Mouse (Mus musculus) kidney, embryonic 14.5 days (tissue): ENCODE data around the gene Cdkal1. TPM values are rescaled to one million over a fixed set of nuclear protein-coding genes. Genes with fewer than 3 reads are reported as not detected.

Source experiments
- ATAC-seq: fragments of 200-750 bp; cut with Nextera tagmentation; 2 replicates; pipeline ENCODE4 v1.8.0; 2017; ENCODE audit warnings: moderate number of reproducible peaks, mild to moderate bottlenecking, moderate TSS enrichment, moderate library complexity; ENCODE audit not compliant: low FRiP score, low TSS enrichment
- H3K27ac ChIP-seq: fragments of 300-500 bp; sonication (generic); 2 replicates; pipeline ENCODE4 v1.5.1; 2014; ENCODE audit warnings: low read depth, mild to moderate bottlenecking, low read length, moderate library complexity, mixed read lengths
- H3K27me3 ChIP-seq: fragments of 300-500 bp; sonication (generic); 2 replicates; pipeline ENCODE4 v1.6.1; 2014; ENCODE audit warnings: mild to moderate bottlenecking, low read length; ENCODE audit not compliant: control insufficient read depth, insufficient read depth
- H3K36me3 ChIP-seq: fragments of 300-500 bp; sonication (generic); 2 replicates; pipeline ENCODE4 v1.6.1; 2014; ENCODE audit warnings: low read length, mixed read lengths; ENCODE audit not compliant: control insufficient read depth, insufficient read depth
- H3K4me1 ChIP-seq: fragments of 300-500 bp; sonication (generic); 2 replicates; pipeline ENCODE4 v1.6.1; 2014; ENCODE audit warnings: low read length, mixed read lengths; ENCODE audit not compliant: control insufficient read depth, insufficient read depth
- H3K4me2 ChIP-seq: fragments of 300-500 bp; sonication (generic); replicated peaks from 2 replicates; pipeline ENCODE4 v1.6.1; 2014; ENCODE audit warnings: low read depth, mild to moderate bottlenecking, low read length
- H3K4me3 ChIP-seq: fragments of 300-500 bp; sonication (generic); 2 replicates; pipeline ENCODE4 v1.5.1; 2014; ENCODE audit warnings: mild to moderate bottlenecking, low read length
- H3K9ac ChIP-seq: fragments of 300-500 bp; sonication (generic); 2 replicates; pipeline ENCODE4 v1.6.1; 2014; ENCODE audit warnings: low read depth, mild to moderate bottlenecking, low read length, moderate library complexity
- H3K9me3 ChIP-seq: fragments of 300-500 bp; sonication (generic); 2 replicates; pipeline ENCODE4 v1.6.1; 2016; ENCODE audit warnings: low read length; ENCODE audit not compliant: control insufficient read depth
- WGBS: fragments of 180-500 bp; shearing (Covaris S2); extraction: QIAGEN DNeasy Blood & Tissue Kit; methylation state at CpG from one replicate; pipeline ENCODE4 v1.1.7; 2014; 5-methylcytosine and 5-hydroxymethylcytosine counted together
- polyA plus RNA-seq: library from polyadenylated mRNA; unstranded; fragments of >200 nt; fragmentation: Nextera tagmentation; extraction: Ambion mirVana; gene quantifications from 2 replicates; pipeline ENCODE4 v1.2.1, GENCODE M21; 2014

Gene Cdkal1
- polyA plus RNA-seq, 1 experiment from 2014 or later = 35.9 TPM

DNA sequence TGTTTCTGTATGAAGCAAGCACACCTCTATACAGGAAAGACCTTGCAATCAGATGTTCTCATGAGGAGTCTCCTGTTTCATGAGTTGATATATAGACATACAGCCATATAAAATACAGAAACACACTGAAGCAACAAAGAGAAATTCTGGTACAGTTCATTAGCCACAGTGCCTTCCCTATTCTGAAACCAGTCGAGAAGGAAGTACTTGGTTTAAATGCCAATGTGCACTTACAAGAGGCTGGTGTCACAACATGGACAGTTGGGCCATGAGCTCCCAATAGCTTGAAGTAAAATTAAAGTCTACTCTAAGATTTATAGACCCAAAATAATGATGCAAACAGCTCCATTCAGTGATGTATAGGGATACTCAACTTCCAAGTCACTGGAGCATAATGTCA is 132.3 kb downstream of the Cdkal1 start:
- Histone ChIP-seq H3K9me3 (no peaks in the 10 kb centered on the region), H3K4me1 (no peaks in the 10 kb centered on the region), H3K4me3 (no peak overlapping the region), H3K27me3 (no peaks in the 10 kb centered on the region), H3K36me3 (no peaks in the 10 kb centered on the region), H3K4me2 (no peak overlapping the region), H3K27ac (no peak overlapping the region), H3K9ac (no peak overlapping the region)
- WGBS = 76% methylated on average over 1 of the region's 1 CpGs
- no peak for ATAC-seq

DNA sequence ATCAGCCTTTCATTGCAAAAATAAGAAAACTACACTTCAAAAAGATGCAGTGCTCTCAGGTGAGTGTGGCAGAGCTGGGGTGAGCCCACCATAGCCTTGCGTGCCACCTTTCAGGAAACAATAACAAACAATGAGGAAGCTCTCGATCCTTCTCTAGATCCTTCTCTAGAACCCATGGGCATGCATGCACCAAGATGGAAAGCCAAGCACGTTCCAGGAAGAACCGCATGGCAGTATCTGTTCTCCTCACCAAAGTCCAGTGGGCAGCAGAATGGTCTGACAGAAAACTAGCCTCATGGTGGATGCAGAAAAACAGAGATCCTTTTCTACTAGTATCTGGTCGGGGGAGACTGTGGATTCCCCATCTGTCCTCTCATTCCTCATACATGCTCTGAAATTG is 134.3 kb downstream of the Cdkal1 start:
- Histone ChIP-seq H3K36me3 (0 out of 2 replicates have a peak, but pooled peaks cover 3% of the 10 kb centered on the region), H3K9me3 (no peaks in the 10 kb centered on the region), H3K9ac (no peak overlapping the region), H3K27me3 (no peaks in the 10 kb centered on the region), H3K4me1 (no peaks in the 10 kb centered on the region), H3K27ac (no peak overlapping the region), H3K4me3 (no peak overlapping the region), H3K4me2 (no peak overlapping the region)
- ATAC-seq = no peak
- 89% methylated on average over 5 of the region's 5 CpGs for WGBS

DNA sequence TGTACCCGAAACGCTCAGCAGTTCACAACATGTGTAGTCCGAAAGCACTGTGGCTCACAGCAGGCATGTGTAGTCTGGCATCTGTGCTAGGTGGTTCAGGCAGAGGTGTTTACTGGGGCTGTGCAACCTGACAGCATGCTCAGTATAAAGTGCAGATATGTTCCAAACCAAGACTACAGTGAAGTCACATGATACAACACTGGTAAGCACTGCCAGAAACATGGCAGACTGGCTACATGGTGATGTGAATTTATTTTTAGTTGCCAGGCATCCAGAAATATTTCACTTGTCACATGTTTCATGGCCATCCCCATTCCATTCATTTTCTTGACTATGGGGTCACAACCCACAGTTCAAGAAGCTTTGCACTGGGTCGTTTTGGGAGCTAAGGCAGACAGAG is 138.9 kb downstream of the Cdkal1 start:
- Histone ChIP-seq H3K9ac (no peak overlapping the region), H3K27me3 (no peaks in the 10 kb centered on the region), H3K27ac (no peak overlapping the region), H3K36me3 (0 out of 2 replicates have a peak, but pooled peaks cover 3% of the 10 kb centered on the region), H3K4me2 (no peak overlapping the region), H3K4me3 (no peak overlapping the region), H3K4me1 (0 out of 2 replicates have a peak, but pooled peaks cover 6% of the 10 kb centered on the region), H3K9me3 (no peaks in the 10 kb centered on the region)
- ATAC-seq = no peak
- WGBS = 75% methylated on average over 4 of the region's 4 CpGs

DNA sequence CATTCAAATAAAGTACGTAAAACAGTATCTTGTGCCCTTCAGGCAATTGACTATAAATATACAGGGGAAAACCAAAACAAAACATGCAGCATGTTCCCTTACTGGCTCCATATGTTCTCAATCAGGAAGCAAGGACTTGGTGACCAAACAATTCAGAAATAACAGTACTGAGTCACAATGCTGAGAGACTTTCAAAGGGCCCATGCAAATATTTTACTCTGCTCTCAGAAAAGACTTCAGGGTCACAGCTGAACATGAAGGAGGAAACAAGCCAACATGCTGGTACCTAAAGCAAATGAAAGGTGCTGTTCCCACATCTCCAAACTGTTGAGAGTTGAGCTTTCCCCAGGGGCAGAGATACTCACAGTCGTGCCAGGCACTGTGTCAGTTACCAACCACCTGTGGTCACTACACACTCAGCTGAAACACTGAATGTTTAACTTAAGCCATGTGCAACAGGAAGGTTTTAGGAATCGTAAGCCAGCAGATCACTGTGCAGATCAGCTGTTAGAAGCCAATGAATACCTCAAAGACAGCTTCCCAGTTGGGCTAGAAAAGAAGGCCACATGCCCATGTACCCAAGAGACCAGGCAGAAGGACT is 140.1 kb downstream of the Cdkal1 start:
- no peak overlapping the region for H3K9ac ChIP-seq
- ATAC-seq = no peak
- peak overlapping the region; percentile 11; the same call in 1 of the 2 replicates for H3K27ac ChIP-seq
- no peaks in the 10 kb centered on the region for H3K9me3 ChIP-seq
- H3K4me2 ChIP-seq = no peak overlapping the region
- 52% methylated on average over 3 of the region's 3 CpGs for WGBS
- H3K36me3 ChIP-seq = 0 out of 2 replicates have a peak, but pooled peaks cover 3% of the 10 kb centered on the region
- 0 out of 2 replicates have a peak, but pooled peaks cover 6% of the 10 kb centered on the region for H3K4me1 ChIP-seq
- H3K4me3 ChIP-seq = no peak overlapping the region
- no peaks in the 10 kb centered on the region for H3K27me3 ChIP-seq

DNA sequence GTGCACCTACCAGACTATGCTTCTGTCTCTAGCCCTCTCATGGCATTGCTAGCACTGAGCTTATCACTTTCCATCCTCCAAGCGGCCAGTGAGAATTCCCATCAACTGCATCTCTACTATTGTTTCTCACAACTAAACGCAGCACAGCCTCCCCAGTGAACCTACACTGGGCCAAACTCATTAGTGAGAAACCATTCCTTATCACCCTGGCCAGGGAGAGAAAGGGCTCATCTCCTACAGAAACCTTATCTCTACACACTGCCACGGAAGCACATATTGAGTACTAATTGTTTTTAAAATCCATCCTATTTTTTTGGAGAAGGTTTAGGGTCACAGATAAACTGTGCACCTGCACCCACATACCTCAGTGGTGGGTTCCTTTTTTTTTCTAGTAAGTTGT is 147.9 kb downstream of the Cdkal1 start:
- no peak overlapping the region for H3K4me3 ChIP-seq
- 91% methylated on average over 3 of the region's 3 CpGs for WGBS

DNA sequence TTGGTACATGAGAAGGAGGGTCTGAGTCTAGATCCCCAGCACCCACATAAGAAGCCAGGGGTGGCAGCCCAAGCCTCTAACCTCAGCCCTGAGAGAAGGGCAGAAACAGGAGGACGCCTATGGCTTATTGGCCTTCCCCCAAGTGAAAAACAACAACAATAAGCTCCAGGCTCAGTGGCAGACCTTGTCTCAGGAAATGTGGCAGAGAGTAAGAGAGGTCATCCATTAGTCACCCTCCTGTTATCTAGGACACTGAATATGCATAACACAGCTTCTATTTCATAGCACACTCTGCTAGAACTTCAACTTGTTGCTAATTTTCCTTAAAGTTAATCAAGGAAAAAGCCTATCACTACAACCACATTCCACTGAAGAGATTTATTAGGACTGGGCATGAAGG is 154.1 kb downstream of the Cdkal1 start:
- Histone ChIP-seq H3K27me3 (no peaks in the 10 kb centered on the region), H3K4me1 (0 out of 2 replicates have a peak, but pooled peaks cover 4% of the 10 kb centered on the region), H3K4me3 (no peak overlapping the region), H3K4me2 (no peak overlapping the region), H3K9me3 (no peaks in the 10 kb centered on the region), H3K36me3 (no peaks in the 10 kb centered on the region), H3K9ac (no peak overlapping the region), H3K27ac (no peak overlapping the region)
- no peak for ATAC-seq
- 68% methylated on average over 1 of the region's 1 CpGs for WGBS

More for the DNA sequence above, 147.9 kb downstream of the Cdkal1 start:
- Histone ChIP-seq H3K4me1 (no peaks in the 10 kb centered on the region), H3K4me2 (no peak overlapping the region), H3K27ac (no peak overlapping the region), H3K9ac (no peak overlapping the region), H3K27me3 (no peaks in the 10 kb centered on the region), H3K36me3 (no peaks in the 10 kb centered on the region), H3K9me3 (no peaks in the 10 kb centered on the region)
- no peak for ATAC-seq

DNA sequence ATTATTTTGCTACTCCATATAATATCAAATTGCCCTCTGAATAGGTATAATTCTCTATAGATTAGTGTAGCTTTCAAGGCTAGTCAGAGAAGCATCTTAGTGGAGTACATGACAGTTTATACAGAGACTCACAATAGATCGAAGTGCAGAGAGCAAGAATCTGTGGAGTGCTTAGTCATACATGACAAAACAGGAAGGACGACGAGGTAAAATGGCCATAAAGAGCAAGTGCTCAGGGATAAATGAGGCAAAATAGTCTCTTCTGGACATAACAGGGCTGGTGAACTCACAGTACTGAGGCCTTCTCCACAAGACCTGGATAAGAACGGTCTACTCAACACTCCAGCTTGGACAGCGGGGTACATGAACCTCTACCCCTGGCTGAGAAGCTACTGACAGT is 155.6 kb downstream of the Cdkal1 start:
- ATAC-seq = no peak
- Histone ChIP-seq H3K27ac (no peak overlapping the region), H3K9ac (no peak overlapping the region), H3K4me2 (no peak overlapping the region), H3K9me3 (no peaks in the 10 kb centered on the region), H3K4me3 (no peak overlapping the region), H3K4me1 (0 out of 2 replicates have a peak, but pooled peaks cover 4% of the 10 kb centered on the region), H3K36me3 (no peaks in the 10 kb centered on the region), H3K27me3 (no peaks in the 10 kb centered on the region)
- WGBS = 92% methylated on average over 5 of the region's 5 CpGs

DNA sequence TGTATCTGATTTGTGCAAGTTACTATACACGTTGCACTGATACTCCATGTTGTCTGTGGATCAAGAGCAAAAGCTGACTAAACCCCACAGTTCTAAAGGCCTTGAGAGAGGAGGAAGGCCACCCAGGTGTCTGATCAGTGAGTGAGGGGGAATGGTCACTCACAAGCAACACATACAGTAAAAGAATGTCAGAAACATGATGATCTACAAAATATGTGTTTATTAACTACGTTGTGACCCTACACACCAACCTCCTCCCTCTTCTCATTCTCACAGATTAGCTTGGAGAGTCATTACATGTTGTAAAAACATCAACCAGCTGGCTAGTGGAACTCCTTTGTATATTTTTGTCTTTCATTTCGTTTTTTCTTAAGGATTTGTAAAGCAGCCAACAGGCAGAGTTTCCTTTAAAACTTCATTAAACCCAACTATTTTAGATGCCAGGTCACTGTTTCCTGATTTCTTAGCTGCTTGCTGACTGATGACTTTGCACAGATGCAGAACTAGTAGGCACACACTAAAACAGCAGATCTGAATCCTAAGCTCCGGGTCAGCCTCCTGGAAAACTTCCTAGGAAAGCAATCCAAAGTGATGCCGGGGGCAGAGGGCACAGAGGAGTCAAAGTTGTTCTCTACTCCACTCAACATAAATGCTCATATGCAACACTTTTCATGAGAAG is 157.0 kb downstream of the Cdkal1 start:
- H3K9ac ChIP-seq = no peak overlapping the region
- WGBS = 39% methylated on average over 5 of the region's 5 CpGs
- 0 out of 2 replicates have a peak, but pooled peaks cover 4% of the 10 kb centered on the region for H3K4me1 ChIP-seq
- H3K36me3 ChIP-seq = no peaks in the 10 kb centered on the region
- no peak overlapping the region for H3K4me3 ChIP-seq
- H3K27ac ChIP-seq = peak overlapping the region; percentile 62; the same call in 1 of the 2 replicates
- H3K27me3 ChIP-seq = no peaks in the 10 kb centered on the region
- no peak overlapping the region for H3K4me2 ChIP-seq
- no peaks in the 10 kb centered on the region for H3K9me3 ChIP-seq
- no peak for ATAC-seq

DNA sequence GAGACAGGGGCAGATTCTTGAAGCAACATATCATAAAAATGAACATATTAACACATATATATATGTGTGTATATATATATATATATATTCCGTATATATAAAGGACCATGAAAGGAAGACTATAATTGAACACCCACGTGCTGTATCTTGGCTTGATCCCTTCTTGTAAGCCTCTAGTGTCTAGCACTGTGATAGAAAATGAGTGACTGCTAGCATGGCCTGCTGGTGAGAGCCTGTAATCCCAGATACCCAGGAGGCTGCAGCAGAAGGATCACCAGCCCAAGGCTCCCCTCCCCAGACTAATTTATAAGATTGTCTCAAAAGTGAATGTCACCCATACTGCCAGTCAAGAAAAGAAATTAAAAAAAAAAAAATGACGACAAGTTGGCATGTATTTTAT is 158.2 kb downstream of the Cdkal1 start:
- Histone ChIP-seq H3K27ac (no peak overlapping the region), H3K36me3 (no peaks in the 10 kb centered on the region), H3K4me3 (no peak overlapping the region), H3K9ac (no peak overlapping the region), H3K27me3 (no peaks in the 10 kb centered on the region), H3K9me3 (no peaks in the 10 kb centered on the region), H3K4me2 (no peak overlapping the region), H3K4me1 (0 out of 2 replicates have a peak, but pooled peaks cover 4% of the 10 kb centered on the region)
- WGBS = 79% methylated on average over 3 of the region's 3 CpGs
- no peak for ATAC-seq
